Mouse (Mus musculus): ENCODE results near the gene Asic2. TPM values are rescaled to one million over a fixed set of nuclear protein-coding genes. Genes with fewer than 3 reads are reported as not detected.

Gene Asic2
- polyA plus RNA-seq, 1 experiment from 2014 or later, result 16.2 TPM

DNA sequence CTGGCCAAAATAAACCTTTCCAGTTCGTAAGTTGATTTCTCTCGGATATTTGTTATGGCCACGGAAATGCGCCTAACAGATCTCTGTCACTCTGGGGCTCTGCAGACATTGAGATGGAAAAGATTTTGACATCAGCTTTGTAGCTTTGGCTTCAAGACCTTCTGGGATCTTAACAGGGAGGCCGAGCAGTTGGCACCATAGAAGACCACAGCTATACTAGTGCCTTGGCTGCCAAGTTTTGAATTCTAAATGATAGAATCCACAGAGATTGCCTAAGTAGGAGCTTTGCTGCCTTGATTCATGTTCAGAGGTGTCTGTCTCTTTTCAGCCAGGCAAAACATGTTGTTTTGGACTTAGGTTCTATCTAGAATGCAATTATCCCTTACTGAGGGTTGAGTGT, 217.4 kb downstream of the Asic2 start:
- H3K4me1 ChIP-seq (ENCODE audit: control insufficient read depth, insufficient read depth, low read length), result no peaks in the 10 kb centered on the region
- ATAC-seq, result no peak

DNA sequence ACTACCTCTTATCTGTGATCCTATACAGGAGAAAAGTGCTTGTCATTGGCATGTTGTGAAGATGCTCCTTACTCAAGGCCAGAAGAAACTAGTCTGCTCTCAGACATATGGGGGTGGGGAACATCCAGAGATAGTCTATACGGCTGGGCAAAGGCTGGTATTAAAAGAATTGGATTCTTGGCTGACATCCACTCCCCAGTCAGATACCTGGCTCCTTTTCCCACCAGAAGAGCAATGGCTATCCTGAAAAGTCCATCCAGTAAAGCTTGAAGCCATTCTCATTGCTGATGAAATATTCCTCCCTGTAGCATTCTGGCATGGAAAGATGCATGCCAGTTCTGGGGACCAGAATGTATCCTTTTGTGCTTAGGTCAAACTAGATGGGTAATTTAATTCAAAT, 218.2 kb downstream of the Asic2 start:
- 100% methylated on average over 1 of the region's 1 CpGs for WGBS
- Histone ChIP-seq H3K27me3 (ENCODE audit: control insufficient read depth, insufficient read depth, low read depth, low read length) (no peaks in the 10 kb centered on the region), H3K4me1 (ENCODE audit: control insufficient read depth, insufficient read depth, low read length) (no peaks in the 10 kb centered on the region), H3K9ac (ENCODE audit: low read depth, low read length) (no peak overlapping the region), H3K36me3 (ENCODE audit: control insufficient read depth, insufficient read depth, low read length) (no peaks in the 10 kb centered on the region), H3K27ac (ENCODE audit: low read length) (no peak overlapping the region), H3K9me3 (replicated peaks; ENCODE audit: control insufficient read depth, low read length, poor library complexity, severe bottlenecking) (no peaks in the 10 kb centered on the region), H3K4me2 (ENCODE audit: low read length) (no peak overlapping the region), H3K4me3 (ENCODE audit: low read depth, low read length) (no peak overlapping the region)
- ATAC-seq, result no peak

More for the DNA sequence above, 217.4 kb downstream of the Asic2 start:
- no peaks in the 10 kb centered on the region for H3K9me3 ChIP-seq (replicated peaks; ENCODE audit: control insufficient read depth, low read length, poor library complexity, severe bottlenecking)
- H3K36me3 ChIP-seq (ENCODE audit: control insufficient read depth, insufficient read depth, low read length), result no peaks in the 10 kb centered on the region
- no peak overlapping the region for H3K27ac ChIP-seq (ENCODE audit: low read length)
- no peaks in the 10 kb centered on the region for H3K27me3 ChIP-seq (ENCODE audit: control insufficient read depth, insufficient read depth, low read depth, low read length)
- 93% methylated on average over 5 of the region's 5 CpGs for WGBS
- H3K4me2 ChIP-seq (ENCODE audit: low read length), result no peak overlapping the region
- H3K4me3 ChIP-seq (ENCODE audit: low read depth, low read length), result no peak overlapping the region
- no peak overlapping the region for H3K9ac ChIP-seq (ENCODE audit: low read depth, low read length)

DNA sequence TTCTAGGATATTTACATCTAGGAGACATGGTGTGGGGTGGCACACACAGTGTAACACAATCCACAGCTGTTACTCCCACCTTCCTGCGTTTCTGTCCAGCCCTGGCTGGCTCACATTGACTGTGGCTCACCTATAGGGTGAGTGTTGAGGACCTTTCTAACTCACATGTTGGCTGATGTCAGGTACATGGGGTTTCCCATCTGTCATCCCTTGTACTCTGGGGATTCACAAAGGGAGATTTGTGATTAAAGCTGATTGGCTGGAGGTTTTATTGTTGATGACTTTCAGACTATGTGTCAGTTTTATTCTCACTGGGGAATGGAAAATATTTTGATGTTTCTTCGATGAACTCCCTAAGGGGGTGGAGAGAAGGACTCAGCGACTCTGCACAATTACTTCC, 229.3 kb downstream of the Asic2 start:
- Histone ChIP-seq H3K36me3 (ENCODE audit: control insufficient read depth, insufficient read depth, low read length) (no peaks in the 10 kb centered on the region), H3K4me2 (ENCODE audit: low read length) (no peak overlapping the region), H3K27ac (ENCODE audit: low read length) (no peak overlapping the region), H3K27me3 (ENCODE audit: control insufficient read depth, insufficient read depth, low read depth, low read length) (no peaks in the 10 kb centered on the region), H3K9me3 (replicated peaks; ENCODE audit: control insufficient read depth, low read length, poor library complexity, severe bottlenecking) (no peaks in the 10 kb centered on the region), H3K4me3 (ENCODE audit: low read depth, low read length) (no peak overlapping the region), H3K4me1 (ENCODE audit: control insufficient read depth, insufficient read depth, low read length) (peaks cover 4% of the 10 kb centered on the region; the same call in 1 of the 2 replicates), H3K9ac (ENCODE audit: low read depth, low read length) (no peak overlapping the region)
- 83% methylated on average over 3 of the region's 3 CpGs for WGBS
- ATAC-seq, result no peak

DNA sequence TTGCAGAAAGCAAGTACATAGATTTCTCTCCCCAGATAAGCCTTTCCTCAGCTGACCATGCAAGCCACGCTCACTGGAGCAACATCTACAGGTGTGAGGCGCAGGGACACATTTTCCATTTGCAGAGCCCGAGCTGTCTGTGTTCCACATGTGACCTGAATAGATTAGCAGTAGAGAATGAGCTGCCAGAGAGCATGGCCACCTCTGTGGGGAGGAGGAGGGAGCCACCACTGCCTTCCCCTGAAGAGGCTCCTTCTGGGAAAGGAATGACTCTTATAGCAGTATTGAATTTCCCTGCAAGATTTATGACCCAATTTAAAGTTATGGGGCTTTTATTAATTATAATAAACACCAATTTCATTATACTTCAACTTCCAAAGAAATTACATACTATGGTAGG, 230.5 kb downstream of the Asic2 start:
- no peak overlapping the region for H3K9ac ChIP-seq (ENCODE audit: low read depth, low read length)
- no peak overlapping the region for H3K4me3 ChIP-seq (ENCODE audit: low read depth, low read length)
- H3K4me1 ChIP-seq (ENCODE audit: control insufficient read depth, insufficient read depth, low read length), result peaks cover 4% of the 10 kb centered on the region; the same call in 1 of the 2 replicates
- no peak for ATAC-seq
- H3K27me3 ChIP-seq (ENCODE audit: control insufficient read depth, insufficient read depth, low read depth, low read length), result no peaks in the 10 kb centered on the region
- H3K4me2 ChIP-seq (ENCODE audit: low read length), result no peak overlapping the region
- no peak overlapping the region for H3K27ac ChIP-seq (ENCODE audit: low read length)
- 56% methylated on average over 3 of the region's 3 CpGs for WGBS
- no peaks in the 10 kb centered on the region for H3K9me3 ChIP-seq (replicated peaks; ENCODE audit: control insufficient read depth, low read length, poor library complexity, severe bottlenecking)
- no peaks in the 10 kb centered on the region for H3K36me3 ChIP-seq (ENCODE audit: control insufficient read depth, insufficient read depth, low read length)

DNA sequence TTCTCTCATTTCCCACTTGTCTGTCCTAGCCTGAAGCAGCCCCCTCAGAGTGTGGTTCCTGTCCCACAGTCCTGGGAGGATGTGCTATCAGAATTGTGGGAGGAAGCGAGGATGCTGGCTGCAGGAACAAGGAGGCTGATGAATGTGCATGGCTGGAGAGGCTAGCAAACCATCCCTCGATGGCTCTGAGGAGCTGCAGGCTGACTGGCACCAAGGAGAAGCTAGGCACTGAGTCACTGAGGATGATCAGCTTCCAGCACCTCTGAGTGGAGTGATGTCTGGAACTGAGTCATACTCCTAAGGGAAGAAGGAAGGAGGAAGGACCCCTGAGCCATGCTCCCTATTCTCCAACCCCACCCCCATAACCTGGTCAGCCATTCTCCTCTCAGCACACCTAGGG, 246.2 kb downstream of the Asic2 start:
- Histone ChIP-seq H3K9ac (ENCODE audit: low read depth, low read length) (no peak overlapping the region), H3K4me3 (ENCODE audit: low read depth, low read length) (no peak overlapping the region), H3K9me3 (replicated peaks; ENCODE audit: control insufficient read depth, low read length, poor library complexity, severe bottlenecking) (no peaks in the 10 kb centered on the region), H3K27ac (ENCODE audit: low read length) (no peak overlapping the region), H3K27me3 (ENCODE audit: control insufficient read depth, insufficient read depth, low read depth, low read length) (no peaks in the 10 kb centered on the region), H3K4me1 (ENCODE audit: control insufficient read depth, insufficient read depth, low read length) (peaks cover 3% of the 10 kb centered on the region), H3K4me2 (ENCODE audit: low read length) (no peak overlapping the region), H3K36me3 (ENCODE audit: control insufficient read depth, insufficient read depth, low read length) (no peaks in the 10 kb centered on the region)
- WGBS, result 84% methylated on average over 2 of the region's 2 CpGs
- no peak for ATAC-seq

DNA sequence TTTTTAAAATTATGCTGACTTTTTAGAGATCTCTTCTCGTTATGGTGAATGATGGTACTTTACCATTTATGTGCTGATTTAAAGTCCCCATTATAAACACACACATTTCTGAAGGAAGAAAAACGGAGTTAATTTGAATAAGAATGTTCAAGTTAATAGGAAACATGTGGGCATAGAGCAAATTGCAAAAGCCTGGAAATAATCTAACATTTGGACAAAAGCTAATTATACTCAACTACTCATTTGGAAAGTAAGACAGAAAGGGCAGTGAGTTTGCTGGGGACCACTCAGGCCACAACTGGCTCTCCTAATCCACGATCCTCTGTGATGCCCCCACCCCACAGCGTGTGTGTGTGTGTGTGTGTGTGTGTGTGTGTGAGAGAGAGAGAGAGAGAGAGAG, 253.5 kb downstream of the Asic2 start:
- H3K36me3 ChIP-seq (ENCODE audit: control insufficient read depth, insufficient read depth, low read length), result no peaks in the 10 kb centered on the region
- H3K4me1 ChIP-seq (ENCODE audit: control insufficient read depth, insufficient read depth, low read length), result peaks cover 3% of the 10 kb centered on the region
- no peak overlapping the region for H3K9ac ChIP-seq (ENCODE audit: low read depth, low read length)
- H3K9me3 ChIP-seq (replicated peaks; ENCODE audit: control insufficient read depth, low read length, poor library complexity, severe bottlenecking), result no peaks in the 10 kb centered on the region
- H3K27ac ChIP-seq (ENCODE audit: low read length), result no peak overlapping the region
- no peaks in the 10 kb centered on the region for H3K27me3 ChIP-seq (ENCODE audit: control insufficient read depth, insufficient read depth, low read depth, low read length)
- no peak for ATAC-seq
- H3K4me2 ChIP-seq (ENCODE audit: low read length), result no peak overlapping the region
- H3K4me3 ChIP-seq (ENCODE audit: low read depth, low read length), result no peak overlapping the region
- 55% methylated on average over 4 of the region's 4 CpGs for WGBS

DNA sequence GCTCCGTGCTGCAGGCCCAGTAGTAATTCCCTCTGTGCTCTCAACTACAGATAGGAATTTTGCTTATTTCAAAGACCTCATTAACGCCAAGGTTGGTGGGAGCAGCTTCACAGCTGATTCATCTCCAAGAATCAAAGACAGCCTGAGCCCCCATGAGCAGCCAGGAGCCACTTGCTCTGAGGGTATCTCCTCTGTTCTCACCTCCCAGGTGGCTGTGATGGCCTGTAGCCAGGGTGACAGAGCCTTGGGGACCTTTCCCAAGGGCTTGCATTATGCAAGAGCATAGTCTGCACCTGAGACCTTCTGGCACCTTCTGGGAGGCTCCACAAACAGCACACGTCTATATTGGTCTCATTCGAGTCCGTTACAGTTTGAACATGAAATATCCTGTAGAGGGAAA, 261.3 kb downstream of the Asic2 start:
- Histone ChIP-seq H3K27ac (ENCODE audit: low read length) (no peak overlapping the region), H3K27me3 (ENCODE audit: control insufficient read depth, insufficient read depth, low read depth, low read length) (no peaks in the 10 kb centered on the region), H3K9me3 (replicated peaks; ENCODE audit: control insufficient read depth, low read length, poor library complexity, severe bottlenecking) (no peaks in the 10 kb centered on the region), H3K4me3 (ENCODE audit: low read depth, low read length) (no peak overlapping the region), H3K9ac (ENCODE audit: low read depth, low read length) (no peak overlapping the region), H3K4me1 (ENCODE audit: control insufficient read depth, insufficient read depth, low read length) (no peaks in the 10 kb centered on the region), H3K36me3 (ENCODE audit: control insufficient read depth, insufficient read depth, low read length) (no peaks in the 10 kb centered on the region), H3K4me2 (ENCODE audit: low read length) (no peak overlapping the region)
- no peak for ATAC-seq
- WGBS, result 53% methylated on average over 5 of the region's 5 CpGs

DNA sequence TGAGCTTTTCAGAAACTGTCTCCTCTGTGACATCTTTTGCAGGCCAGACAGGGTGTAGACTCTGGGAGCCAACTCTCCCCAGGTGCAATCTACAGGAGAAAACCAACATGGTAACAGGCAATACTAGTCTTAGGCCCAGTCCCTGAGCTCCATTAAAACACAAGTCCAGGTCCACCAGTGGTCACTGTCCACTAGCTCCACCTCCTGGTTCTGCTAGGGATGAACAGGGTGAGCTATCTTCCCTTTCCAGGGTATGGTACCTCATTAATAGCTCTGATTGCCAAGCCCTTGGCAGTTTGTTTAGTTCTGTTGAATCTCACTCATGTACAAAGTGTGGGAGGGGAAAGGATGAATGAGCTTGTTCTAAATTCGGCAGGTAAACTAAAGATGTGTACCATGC, 270.2 kb downstream of the Asic2 start:
- Histone ChIP-seq H3K4me2 (ENCODE audit: low read length) (no peak overlapping the region), H3K4me3 (ENCODE audit: low read depth, low read length) (no peak overlapping the region), H3K27ac (ENCODE audit: low read length) (no peak overlapping the region), H3K9me3 (replicated peaks; ENCODE audit: control insufficient read depth, low read length, poor library complexity, severe bottlenecking) (no peaks in the 10 kb centered on the region), H3K9ac (ENCODE audit: low read depth, low read length) (no peak overlapping the region), H3K36me3 (ENCODE audit: control insufficient read depth, insufficient read depth, low read length) (no peaks in the 10 kb centered on the region), H3K4me1 (ENCODE audit: control insufficient read depth, insufficient read depth, low read length) (peaks cover 7% of the 10 kb centered on the region), H3K27me3 (ENCODE audit: control insufficient read depth, insufficient read depth, low read depth, low read length) (no peaks in the 10 kb centered on the region)
- WGBS, result 74% methylated on average over 1 of the region's 1 CpGs
- ATAC-seq, result no peak

DNA sequence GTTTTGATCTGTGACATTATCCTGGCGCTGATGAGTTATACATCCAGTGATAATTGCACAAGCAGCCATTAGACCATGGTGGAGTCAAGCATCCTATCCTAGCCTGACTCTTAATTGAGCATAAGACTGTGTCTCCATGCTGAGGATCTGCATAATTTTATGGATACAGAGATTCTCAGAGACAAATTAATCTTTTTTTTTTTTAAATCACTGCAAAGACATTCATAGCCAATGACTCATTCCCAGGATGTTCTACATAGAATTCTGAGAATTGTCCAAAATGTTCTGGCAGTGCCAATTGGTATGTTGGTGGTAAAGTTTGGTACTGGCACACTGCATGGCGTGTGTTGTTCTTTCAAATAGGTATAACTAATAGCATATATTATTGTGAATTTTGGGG, 272.8 kb downstream of the Asic2 start:
- Histone ChIP-seq H3K9me3 (replicated peaks; ENCODE audit: control insufficient read depth, low read length, poor library complexity, severe bottlenecking) (no peaks in the 10 kb centered on the region), H3K36me3 (ENCODE audit: control insufficient read depth, insufficient read depth, low read length) (no peaks in the 10 kb centered on the region), H3K9ac (ENCODE audit: low read depth, low read length) (no peak overlapping the region), H3K4me2 (ENCODE audit: low read length) (no peak overlapping the region), H3K4me3 (ENCODE audit: low read depth, low read length) (no peak overlapping the region), H3K4me1 (ENCODE audit: control insufficient read depth, insufficient read depth, low read length) (peaks cover 4% of the 10 kb centered on the region), H3K27ac (ENCODE audit: low read length) (no peak overlapping the region), H3K27me3 (ENCODE audit: control insufficient read depth, insufficient read depth, low read depth, low read length) (no peaks in the 10 kb centered on the region)
- WGBS, result 91% methylated on average over 2 of the region's 2 CpGs
- no peak for ATAC-seq

DNA sequence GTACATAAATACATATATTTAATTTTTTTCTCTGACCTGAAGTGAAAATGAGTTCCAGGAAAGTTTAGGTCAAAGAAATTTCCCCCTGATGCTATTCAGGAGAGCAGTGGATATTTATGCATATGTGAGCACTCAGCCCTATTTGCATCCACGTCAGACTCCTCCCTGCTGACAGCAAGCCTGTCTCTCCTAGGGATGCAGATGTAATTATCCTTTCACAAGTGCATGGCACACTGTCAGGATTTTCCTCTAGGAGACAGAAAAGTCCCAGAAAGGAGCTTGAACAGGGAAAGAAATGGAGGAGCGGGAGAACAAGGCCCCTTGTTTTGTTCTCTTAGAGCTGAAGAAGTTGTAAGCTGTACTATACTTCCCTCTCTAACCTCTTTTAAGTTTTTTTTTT, 287.7 kb downstream of the Asic2 start:
- H3K4me3 ChIP-seq (ENCODE audit: low read depth, low read length), result no peak overlapping the region
- H3K9ac ChIP-seq (ENCODE audit: low read depth, low read length), result no peak overlapping the region
- H3K4me2 ChIP-seq (ENCODE audit: low read length), result no peak overlapping the region
- H3K27ac ChIP-seq (ENCODE audit: low read length), result no peak overlapping the region
- H3K36me3 ChIP-seq (ENCODE audit: control insufficient read depth, insufficient read depth, low read length), result no peaks in the 10 kb centered on the region
- no peaks in the 10 kb centered on the region for H3K4me1 ChIP-seq (ENCODE audit: control insufficient read depth, insufficient read depth, low read length)
- 38% methylated on average over 2 of the region's 2 CpGs for WGBS
- ATAC-seq, result no peak
- H3K27me3 ChIP-seq (ENCODE audit: control insufficient read depth, insufficient read depth, low read depth, low read length), result no peaks in the 10 kb centered on the region
- no peaks in the 10 kb centered on the region for H3K9me3 ChIP-seq (replicated peaks; ENCODE audit: control insufficient read depth, low read length, poor library complexity, severe bottlenecking)
